Mouse (Mus musculus) CH12.LX (cell line): ENCODE results near the gene E2f2.

Source experiments
- CTCF ChIP-seq, 2 experiments: IDR thresholded peaks in 1 of 2; conservative IDR thresholded peaks in 1 of 2; 2 replicates each; pipeline ENCODE4 v1.5.1; 2011 to 2012; ENCODE audit warnings: low read depth in 2 of 2, low read length in 2 of 2, improper control_type of control experiment in 1 of 2, inconsistent platforms in 1 of 2, mild to moderate bottlenecking in 1 of 2, moderate library complexity in 1 of 2
- E2F4 ChIP-seq: IDR thresholded peaks from 2 replicates; pipeline ENCODE4 v1.6.1; 2011; ENCODE audit warnings: low read depth, low read length, improper control_type of control experiment; ENCODE audit not compliant: insufficient replicate concordance
- EP300 ChIP-seq: IDR thresholded peaks from 2 replicates; pipeline ENCODE4 v1.6.1; 2011; ENCODE audit warnings: low read length, improper control_type of control experiment
- GABPA ChIP-seq: IDR thresholded peaks from 2 replicates; pipeline ENCODE4 v1.6.1; 2012; ENCODE audit warnings: low read depth, low read length, improper control_type of control experiment, inconsistent platforms; ENCODE audit not compliant: insufficient replicate concordance
- HCFC1 ChIP-seq: IDR thresholded peaks from 2 replicates; pipeline ENCODE4 v1.6.1; 2012; ENCODE audit warnings: low read depth, mild to moderate bottlenecking, inconsistent platforms, low read length, improper control_type of control experiment
- KAT2A ChIP-seq: IDR thresholded peaks from 2 replicates; pipeline ENCODE4 v1.6.1; 2012; ENCODE audit warnings: low read length, improper control_type of control experiment, inconsistent platforms; ENCODE audit not compliant: insufficient replicate concordance
- NRF1 ChIP-seq: IDR thresholded peaks from 2 replicates; pipeline ENCODE4 v1.6.1; 2014; ENCODE audit warnings: low read depth, mild to moderate bottlenecking, inconsistent platforms, low read length, improper control_type of control experiment, moderate library complexity
- POLR2A ChIP-seq: IDR thresholded peaks from 2 replicates; pipeline ENCODE4 v1.6.1; 2011; ENCODE audit warnings: low read depth, mild to moderate bottlenecking, improper control_type of control experiment, low read length
- RAD21 ChIP-seq: IDR thresholded peaks from 2 replicates; pipeline ENCODE4 v1.6.1; 2011; ENCODE audit warnings: low read depth, mild to moderate bottlenecking, low read length, improper control_type of control experiment, moderate library complexity
- USF1 ChIP-seq: IDR thresholded peaks from 2 replicates; pipeline ENCODE4 v1.6.1; 2014; ENCODE audit warnings: low read depth, mild to moderate bottlenecking, inconsistent platforms, low read length, improper control_type of control experiment
- ZC3H11A ChIP-seq: IDR thresholded peaks from 2 replicates; pipeline ENCODE4 v1.6.1; 2012; ENCODE audit warnings: low read depth, mild to moderate bottlenecking, inconsistent platforms, low read length, improper control_type of control experiment
- ZMIZ1 ChIP-seq: IDR thresholded peaks from 2 replicates; pipeline ENCODE4 v1.6.1; 2012; ENCODE audit warnings: low read depth, mild to moderate bottlenecking, inconsistent platforms, low read length, improper control_type of control experiment

DNA sequence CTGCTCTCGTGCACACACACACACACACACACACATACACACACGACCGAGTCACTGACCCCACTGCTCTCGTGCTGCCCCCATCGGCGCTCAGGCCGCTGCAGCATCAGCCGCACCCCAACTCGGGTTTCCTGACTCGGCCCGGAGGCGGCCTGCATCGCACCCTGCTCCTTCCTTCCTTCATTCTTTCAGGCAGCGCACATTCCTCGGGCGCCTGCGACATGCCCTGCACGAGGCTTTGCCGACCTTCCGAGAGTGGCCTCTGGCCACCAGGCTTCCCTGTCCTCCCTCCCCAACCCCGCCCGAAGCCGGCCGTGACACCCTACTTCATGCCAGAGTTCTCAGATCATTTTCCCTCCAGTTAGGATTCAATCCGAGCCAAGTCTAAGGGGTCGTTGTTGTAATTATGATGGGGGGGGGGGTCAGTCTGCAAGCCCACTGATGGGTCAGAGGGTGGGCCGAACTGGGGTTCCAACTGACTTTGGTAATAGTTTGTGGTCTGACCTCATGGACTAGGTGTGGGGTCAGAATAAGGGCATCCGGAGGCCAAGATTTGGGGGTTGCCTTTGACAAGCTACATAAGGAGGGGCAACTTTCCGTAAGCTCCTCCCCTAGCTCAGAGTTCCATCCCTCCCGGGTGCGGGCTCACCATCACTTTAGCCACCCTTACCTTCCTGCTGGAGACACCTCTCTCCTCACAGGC, 23.7 kb upstream of the E2f2 start:
- TF ChIP-seq EP300 = no peak
- TF ChIP-seq ZMIZ1 = no peak
- TF ChIP-seq USF1 = no peak
- TF ChIP-seq POLR2A = no peak
- TF ChIP-seq CTCF (conservative IDR thresholded peaks at IDR 0.05 in 1 of 2, IDR thresholded peaks at IDR 0.05 in 1 of 2; ENCODE audit: low read depth in 2 of 2, low read length in 2 of 2) = no peak
- TF ChIP-seq ZC3H11A = no peak
- TF ChIP-seq HCFC1 = no peak
- no peak for TF ChIP-seq NRF1
- no peak for TF ChIP-seq GABPA
- no peak for TF ChIP-seq KAT2A
- TF ChIP-seq E2F4 = no peak
- no peak for TF ChIP-seq RAD21
